Mouse (Mus musculus) heart, postnatal 0 days (tissue): ENCODE data around the gene Golm1. TPM values are rescaled to one million over a fixed set of nuclear protein-coding genes. Genes with fewer than 3 reads are reported as not detected.
A peak's percentile ranks its signal among the peaks of the same experiment; 100 is the strongest.

ENCODE experiments used
- ATAC-seq: fragments of 200-750 bp; cut with Nextera tagmentation; 2 replicates; pipeline ENCODE4 v1.8.0; 2017; ENCODE audit warnings: low read depth, moderate number of reproducible peaks, moderate library complexity; ENCODE audit not compliant: insufficient read depth
- DNase-seq: peaks from one replicate; pipeline ENCODE4 v3.0.0-alpha.2; 2016; ENCODE audit warnings: low spot score
- H3K27ac ChIP-seq: fragments of 300-500 bp; sonication (generic); 2 replicates; pipeline ENCODE4 v1.5.1; 2014; ENCODE audit warnings: low read depth, mild to moderate bottlenecking
- H3K27me3 ChIP-seq: fragments of 300-500 bp; sonication (generic); 2 replicates; pipeline ENCODE4 v1.6.1; 2014; ENCODE audit warnings: low read length, mixed read lengths; ENCODE audit not compliant: control insufficient read depth, insufficient read depth
- H3K36me3 ChIP-seq: fragments of 300-500 bp; sonication (generic); replicated peaks from 2 replicates; pipeline ENCODE4 v1.6.1; 2014; ENCODE audit warnings: low read length, mixed read lengths; ENCODE audit not compliant: control insufficient read depth, insufficient read depth
- H3K4me1 ChIP-seq: fragments of 300-500 bp; sonication (generic); 2 replicates; pipeline ENCODE4 v1.6.1; 2014; ENCODE audit warnings: antibody characterized with exemption; ENCODE audit not compliant: control insufficient read depth, insufficient read depth
- H3K4me2 ChIP-seq: fragments of 300-500 bp; sonication (generic); 2 replicates; pipeline ENCODE4 v1.6.1; 2014; ENCODE audit warnings: low read depth, mild to moderate bottlenecking, low read length, moderate library complexity
- H3K4me3 ChIP-seq: fragments of 300-500 bp; sonication (generic); 2 replicates; pipeline ENCODE4 v1.5.1; 2014; ENCODE audit warnings: low read depth, low read length
- H3K9ac ChIP-seq: fragments of 300-500 bp; sonication (generic); replicated peaks from 2 replicates; pipeline ENCODE4 v1.6.1; 2014; ENCODE audit warnings: low read depth, low read length, mixed read lengths
- H3K9me3 ChIP-seq: fragments of 300-500 bp; sonication (generic); replicated peaks from 2 replicates; pipeline ENCODE4 v1.6.1; 2016; ENCODE audit warnings: low read length; ENCODE audit not compliant: control insufficient read depth
- CTCF ChIP-seq: IDR thresholded peaks from 2 replicates; pipeline ENCODE4 v1.5.1; 2016; ENCODE audit warnings: antibody characterized with exemption, control low read depth, low read depth
- EP300 ChIP-seq: IDR thresholded peaks from 2 replicates; pipeline ENCODE4 v1.6.1; 2016; ENCODE audit warnings: antibody characterized with exemption, low read depth
- WGBS: fragments of 180-500 bp; shearing (Covaris S2); extraction: QIAGEN DNeasy Blood & Tissue Kit; methylation state at CpG from one replicate; pipeline ENCODE4 v1.1.7; 2014; 5-methylcytosine and 5-hydroxymethylcytosine counted together
- polyA plus RNA-seq: library from polyadenylated mRNA; unstranded; fragments of >200 nt; fragmentation: Nextera tagmentation; extraction: Ambion mirVana; gene quantifications from 2 replicates; pipeline ENCODE4 v1.2.1, GENCODE M21; 2015
- total RNA-seq: library from RNA; depleted of rRNA; stranded (reverse); fragments of >200 nt; gene quantifications from 2 replicates; pipeline ENCODE4 v1.2.3, GENCODE M21; 2014; ENCODE audit warnings: low replicate concordance

Golm1 gene
- total and polyA plus RNA-seq, 2 experiments from 2014 or later = 19.9 to 26.6 TPM

GRCm38 (mm10) chr13:59668501-59669093 lies 7.0 kb downstream of the Golm1 start:
- H3K4me2 ChIP-seq = no peak overlapping the region
- TF ChIP-seq EP300 (no peak), CTCF (no peak)
- 27% methylated on average over 11 of the region's 11 CpGs for WGBS

DNA sequence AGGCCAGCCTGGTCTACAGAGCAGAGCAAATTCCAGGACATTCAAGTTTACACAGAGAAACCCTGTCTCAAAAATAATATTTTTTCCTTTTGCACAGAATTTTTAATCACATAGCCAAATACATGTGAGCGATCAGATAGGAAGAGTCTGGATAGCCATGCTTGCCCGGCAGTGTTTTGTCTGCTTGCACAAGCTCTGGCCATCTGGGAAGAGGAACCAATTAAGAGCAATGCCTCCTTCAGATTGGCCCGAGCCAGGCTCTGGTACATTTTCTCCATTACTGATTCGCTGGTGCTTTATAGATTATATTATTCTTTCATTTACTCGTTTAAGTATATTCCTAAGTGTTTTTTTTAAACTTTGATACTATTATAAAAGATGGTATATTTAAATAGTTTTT lies 7.8 kb downstream of the Golm1 start:
- no peak for ATAC-seq
- 90% methylated on average over 5 of the region's 5 CpGs for WGBS
- no peaks in the 10 kb centered on the region for H3K27me3 ChIP-seq
- no peaks in the 10 kb centered on the region for H3K9me3 ChIP-seq
- TF ChIP-seq EP300 = no peak
- TF ChIP-seq CTCF = no peak
- H3K4me2 ChIP-seq = no peak overlapping the region
- peaks cover 3% of the 10 kb centered on the region; the same call in 1 of the 2 replicates for H3K4me1 ChIP-seq
- H3K9ac ChIP-seq = no peak overlapping the region
- H3K27ac ChIP-seq = no peak overlapping the region
- H3K36me3 ChIP-seq = peaks cover 13% of the 10 kb centered on the region; the same call in 1 of the 2 replicates
- no peak for DNase-seq
- H3K4me3 ChIP-seq = no peak overlapping the region

More at GRCm38 (mm10) chr13:59668501-59669093, 7.0 kb downstream of the Golm1 start:
- no peak overlapping the region for H3K4me3 ChIP-seq
- peak; percentile 36 for DNase-seq
- peaks cover 3% of the 10 kb centered on the region; the same call in 1 of the 2 replicates for H3K4me1 ChIP-seq
- H3K9ac ChIP-seq = no peak overlapping the region
- H3K36me3 ChIP-seq = peaks cover 7% of the 10 kb centered on the region; the same call in 1 of the 2 replicates
- no peaks in the 10 kb centered on the region for H3K27me3 ChIP-seq
- H3K27ac ChIP-seq = peak overlapping the region; percentile 49; the same call in 1 of the 2 replicates
- peak; percentile 72 for ATAC-seq
- H3K9me3 ChIP-seq = no peaks in the 10 kb centered on the region

- ATAC-seq (no peak), DNase-seq (no peak)
- no peaks in the 10 kb centered on the region for H3K27me3 ChIP-seq
- H3K36me3 ChIP-seq = peaks cover 19% of the 10 kb centered on the region; the same call in 1 of the 2 replicates
- no peak overlapping the region for H3K27ac ChIP-seq
- H3K4me3 ChIP-seq = no peak overlapping the region
- H3K4me2 ChIP-seq = no peak overlapping the region
- H3K4me1 ChIP-seq = peaks cover 3% of the 10 kb centered on the region; the same call in 1 of the 2 replicates
- TF ChIP-seq EP300 (no peak), CTCF (no peak)
- H3K9me3 ChIP-seq = no peaks in the 10 kb centered on the region
- 86% methylated on average over 19 of the region's 19 CpGs for WGBS
- H3K9ac ChIP-seq = no peak overlapping the region
Observed at GRCm38 (mm10) chr13:59663939-59664712, 11.5 kb downstream of the Golm1 start.

DNA sequence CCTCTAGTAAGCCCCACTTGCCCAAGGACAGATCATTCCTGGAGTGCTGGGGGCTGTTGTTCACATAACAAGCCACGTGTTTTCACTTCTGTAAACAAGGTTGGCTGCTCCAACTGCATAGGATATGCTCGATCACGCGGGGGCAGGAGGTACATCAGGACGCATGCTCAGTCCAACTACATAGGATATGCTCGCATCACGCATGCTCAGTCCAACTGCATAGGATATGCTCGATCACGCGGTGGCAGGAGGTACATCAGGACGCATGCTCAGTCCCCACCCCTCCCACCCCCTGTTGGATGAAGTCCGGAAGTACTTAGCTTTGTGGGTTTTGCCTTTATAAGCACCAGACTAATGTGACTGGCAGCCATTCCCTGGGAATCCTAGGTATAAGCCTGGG lies 13.6 kb downstream of the Golm1 start:
- no peak for DNase-seq
- H3K9ac ChIP-seq = no peak overlapping the region
- no peak for TF ChIP-seq CTCF
- no peak for TF ChIP-seq EP300
- no peaks in the 10 kb centered on the region for H3K27me3 ChIP-seq
- WGBS = 93% methylated on average over 12 of the region's 12 CpGs
- H3K4me3 ChIP-seq = no peak overlapping the region
- no peak overlapping the region for H3K27ac ChIP-seq
- H3K4me1 ChIP-seq = no peaks in the 10 kb centered on the region
- H3K36me3 ChIP-seq = peaks cover 19% of the 10 kb centered on the region; the same call in 1 of the 2 replicates
- no peaks in the 10 kb centered on the region for H3K9me3 ChIP-seq
- ATAC-seq = no peak
- H3K4me2 ChIP-seq = no peak overlapping the region

DNA sequence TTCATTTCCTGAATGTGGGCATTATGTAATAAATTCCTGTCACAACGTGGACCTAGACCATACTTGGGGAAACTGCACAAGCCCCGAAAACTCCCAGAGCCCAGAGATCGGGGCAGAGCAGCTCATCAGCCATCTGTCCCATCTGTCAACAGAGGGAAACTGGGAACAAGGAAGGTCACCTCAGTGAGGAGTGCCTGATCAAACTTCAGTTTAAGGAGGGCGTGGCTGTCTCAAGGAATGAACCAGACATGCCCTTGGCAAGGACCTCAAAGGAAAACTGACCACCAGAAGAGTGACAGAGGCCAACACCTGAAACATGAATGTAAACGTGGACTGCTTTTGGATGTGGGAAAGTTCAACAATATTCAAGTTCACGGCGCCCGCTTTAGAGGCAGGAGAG lies 14.2 kb downstream of the Golm1 start:
- ATAC-seq = no peak
- no peak overlapping the region for H3K9ac ChIP-seq
- no peak overlapping the region for H3K27ac ChIP-seq
- no peak for TF ChIP-seq EP300
- 88% methylated on average over 8 of the region's 8 CpGs for WGBS
- no peak overlapping the region for H3K4me3 ChIP-seq
- no peak for DNase-seq
- no peak overlapping the region for H3K4me2 ChIP-seq
- no peaks in the 10 kb centered on the region for H3K27me3 ChIP-seq
- no peaks in the 10 kb centered on the region for H3K9me3 ChIP-seq
- H3K4me1 ChIP-seq = peaks cover 5% of the 10 kb centered on the region
- peaks cover 19% of the 10 kb centered on the region; the same call in 1 of the 2 replicates for H3K36me3 ChIP-seq
